Mouse (Mus musculus): Measurements from ENCODE around the gene Ihh.

- TF ChIP-seq POLR2A (IDR thresholded peaks at IDR 0.05; ENCODE audit: low read depth, low read length) (no peak), CTCF (conservative IDR thresholded peaks at IDR 0.05; ENCODE audit: insufficient read depth, insufficient read length, low read depth, low read length) (peak; percentile 36; the same call in 1 of the 2 replicates)
Observed at GRCm38 (mm10) chr1:74901686-74902085, 49.8 kb downstream of the Ihh start.

Data from kidney, adult 2 months (tissue).